Mouse (Mus musculus) forebrain, embryonic 14.5 days (tissue): ENCODE results near the gene Olfr494. TPM values are rescaled to one million over a fixed set of nuclear protein-coding genes. Genes with fewer than 3 reads are reported as not detected.

Experiments
- ATAC-seq: fragments of 200-750 bp; cut with Nextera tagmentation; 2 replicates; pipeline ENCODE4 v1.8.0; 2017; ENCODE audit warnings: mild to moderate bottlenecking, moderate library complexity
- DNase-seq: peaks from one replicate; pipeline ENCODE4 v3.0.0-alpha.2; 2015; ENCODE audit warnings: low spot score
- H3K27ac ChIP-seq: fragments of 300-500 bp; sonication (generic); 2 replicates; pipeline ENCODE4 v1.5.1; 2014; ENCODE audit warnings: low read depth, mild to moderate bottlenecking, control low read depth, low read length, moderate library complexity
- H3K27me3 ChIP-seq: fragments of 300-500 bp; sonication (generic); replicated peaks from 2 replicates; pipeline ENCODE4 v1.6.1; 2014; ENCODE audit warnings: low read length, control low read depth, mixed read lengths; ENCODE audit not compliant: control insufficient read depth, insufficient read depth
- H3K36me3 ChIP-seq: fragments of 300-500 bp; sonication (generic); 2 replicates; pipeline ENCODE4 v1.6.1; 2014; ENCODE audit warnings: low read length, control low read depth; ENCODE audit not compliant: control insufficient read depth, insufficient read depth
- H3K4me1 ChIP-seq: fragments of 300-500 bp; sonication (generic); 2 replicates; pipeline ENCODE4 v1.6.1; 2014; ENCODE audit warnings: antibody characterized with exemption, low read length, control low read depth; ENCODE audit not compliant: control insufficient read depth, insufficient read depth
- H3K4me2 ChIP-seq: fragments of 300-500 bp; sonication (generic); 2 replicates; pipeline ENCODE4 v1.6.1; 2014; ENCODE audit warnings: mild to moderate bottlenecking, control low read depth, low read length
- H3K4me3 ChIP-seq: fragments of 300-500 bp; sonication (generic); 2 replicates; pipeline ENCODE4 v1.5.1; 2014; ENCODE audit warnings: low read depth, low read length, control low read depth
- H3K9ac ChIP-seq: fragments of 300-500 bp; sonication (generic); 2 replicates; pipeline ENCODE4 v1.6.1; 2014; ENCODE audit warnings: mild to moderate bottlenecking, low read length, control low read depth, moderate library complexity
- H3K9me3 ChIP-seq: fragments of 300-500 bp; sonication (generic); replicated peaks from 2 replicates; pipeline ENCODE4 v1.6.1; 2016; ENCODE audit warnings: low read length, control low read depth, mixed read lengths; ENCODE audit not compliant: control insufficient read depth
- WGBS: fragments of 180-500 bp; shearing (Covaris S2); extraction: QIAGEN DNeasy Blood & Tissue Kit; methylation state at CpG from one replicate; pipeline ENCODE4 v1.1.7; 2014; 5-methylcytosine and 5-hydroxymethylcytosine counted together
- polyA plus RNA-seq: library from polyadenylated mRNA; unstranded; fragments of >200 nt; fragmentation: Nextera tagmentation; extraction: Ambion mirVana; gene quantifications from 2 replicates; pipeline ENCODE4 v1.2.1, GENCODE M21; 2014

The Olfr494 gene
- not detected in 2 replicates for polyA plus RNA-seq

DNA sequence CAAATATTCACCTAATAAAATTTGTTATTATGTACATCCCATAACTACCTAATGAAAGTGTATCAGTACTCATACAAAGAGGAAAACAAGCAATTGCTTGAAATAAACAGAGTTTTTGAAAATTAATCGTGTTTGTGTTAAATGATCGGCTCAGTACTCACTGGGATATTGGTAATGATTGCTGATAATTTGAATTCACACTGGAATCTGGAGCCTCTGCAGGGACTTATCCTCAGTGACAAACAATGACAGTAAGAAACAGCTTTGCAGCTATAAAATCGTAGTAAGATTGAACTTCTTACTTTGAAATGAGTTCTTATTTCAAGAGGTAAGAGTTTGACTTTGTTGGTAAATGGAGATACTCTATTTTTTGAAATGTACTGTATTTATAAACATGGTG, at the start of gene Olfr494:
TSS of gene Olfr494 (plus strand) at position 301 of the 400 bp plus-strand sequence.
- Histone ChIP-seq H3K27ac (no peak within 1 kb of the TSS), H3K36me3 (no peaks in the 10 kb centered on the region), H3K9me3 (no peaks in the 10 kb centered on the region), H3K9ac (no peak within 1 kb of the TSS), H3K27me3 (no peaks in the 10 kb centered on the region), H3K4me1 (no peaks in the 10 kb centered on the region), H3K4me3 (no peak within 1 kb of the TSS), H3K4me2 (no peak within 1 kb of the TSS)
- no peak for DNase-seq
- no peak for ATAC-seq
- WGBS: 82% methylated on average over 3 of the region's 3 CpGs

DNA sequence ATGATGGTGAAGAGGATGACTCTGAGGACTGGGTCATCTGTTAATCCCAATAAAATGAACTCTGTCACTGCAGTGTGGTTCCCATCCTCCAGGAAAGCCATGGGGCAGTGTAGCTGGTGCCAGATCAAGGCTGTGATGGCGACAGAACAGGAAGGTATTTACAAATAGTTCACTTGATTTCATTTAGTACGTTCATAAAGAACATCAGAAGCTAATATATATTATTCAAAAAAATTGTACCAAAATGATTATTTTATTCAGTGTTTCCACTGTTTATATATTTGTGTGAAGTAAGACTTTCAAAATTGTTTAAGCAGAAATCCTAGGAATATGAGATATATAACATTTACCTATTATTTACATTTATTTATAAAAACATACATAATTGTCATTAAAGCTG, 41.6 kb upstream of the Olfr494 start, which contains the start of gene Olfr492:
TSS of gene Olfr492 (minus strand) at position 101 of the 400 bp plus-strand sequence.
- no peak within 1 kb of the TSS for H3K9ac ChIP-seq
- ATAC-seq: no peak
- no peaks in the 10 kb centered on the region for H3K36me3 ChIP-seq
- no peak within 1 kb of the TSS for H3K4me3 ChIP-seq
- no peaks in the 10 kb centered on the region for H3K9me3 ChIP-seq
- no peaks in the 10 kb centered on the region for H3K4me1 ChIP-seq
- H3K27me3 ChIP-seq: no peaks in the 10 kb centered on the region
- WGBS: 83% methylated on average over 2 of the region's 2 CpGs
- no peak within 1 kb of the TSS for H3K4me2 ChIP-seq
- H3K27ac ChIP-seq: no peak within 1 kb of the TSS
- no peak for DNase-seq

DNA sequence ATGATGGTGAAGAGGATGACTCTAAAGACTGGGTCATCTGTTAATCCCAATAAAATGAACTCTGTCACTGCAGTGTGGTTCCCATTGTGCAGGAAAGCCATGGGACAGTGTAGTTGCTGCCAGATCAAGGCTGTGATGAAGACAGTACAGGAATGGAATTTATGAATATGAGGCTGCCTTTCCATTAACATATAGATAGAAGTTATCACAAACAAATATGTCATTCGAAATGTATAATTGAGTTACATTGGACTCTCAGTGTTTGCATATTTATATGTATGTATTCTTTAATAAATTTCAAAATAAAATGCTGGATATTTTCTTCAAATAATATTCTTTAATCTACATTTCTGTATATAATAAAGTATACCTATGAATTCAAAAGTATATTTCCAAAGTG, 18.3 kb upstream of the Olfr494 start, which contains the start of gene Olfr493:
TSS of gene Olfr493 (minus strand) at position 101 of the 400 bp plus-strand sequence.
- no peaks in the 10 kb centered on the region for H3K9me3 ChIP-seq
- no peak for DNase-seq
- ATAC-seq: no peak
- H3K27ac ChIP-seq: no peak within 1 kb of the TSS
- H3K4me2 ChIP-seq: no peak within 1 kb of the TSS
- H3K4me3 ChIP-seq: no peak within 1 kb of the TSS
- WGBS: 71% methylated on average over 1 of the region's 1 CpGs
- no peak within 1 kb of the TSS for H3K9ac ChIP-seq
- no peaks in the 10 kb centered on the region for H3K36me3 ChIP-seq
- no peaks in the 10 kb centered on the region for H3K4me1 ChIP-seq
- no peaks in the 10 kb centered on the region for H3K27me3 ChIP-seq

DNA sequence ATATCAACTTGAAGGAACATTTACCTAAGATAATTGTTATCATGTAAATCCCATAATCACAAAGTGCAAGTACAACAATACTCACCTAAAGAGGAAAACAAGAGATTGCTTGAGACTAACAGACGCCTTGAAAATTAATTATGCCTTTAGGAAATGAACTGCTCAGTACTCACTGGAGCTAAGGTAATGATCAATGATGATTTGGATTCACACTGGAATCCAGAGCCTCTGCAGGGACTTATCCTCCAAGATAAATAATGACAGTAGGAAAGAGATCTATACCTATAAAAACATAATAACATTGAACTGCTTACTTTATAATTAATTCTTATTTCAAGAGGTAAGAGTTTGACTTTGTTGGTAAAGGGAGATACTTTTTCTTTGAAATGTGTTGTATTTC, 27.7 kb downstream of the Olfr494 start, which contains the start of gene Olfr495:
TSS of gene Olfr495 (plus strand) at position 301 of the 400 bp plus-strand sequence.
- Histone ChIP-seq H3K9me3 (no peaks in the 10 kb centered on the region), H3K27me3 (no peaks in the 10 kb centered on the region), H3K4me1 (no peaks in the 10 kb centered on the region), H3K4me2 (no peak within 1 kb of the TSS), H3K9ac (no peak within 1 kb of the TSS), H3K36me3 (no peaks in the 10 kb centered on the region), H3K27ac (no peak within 1 kb of the TSS), H3K4me3 (no peak within 1 kb of the TSS)
- ATAC-seq (no peak), DNase-seq (no peak)
- 66% methylated on average over 1 of the region's 1 CpGs for WGBS

Other genes starting within 250 kb of the Olfr494 start
- not detected in 2 replicates for gene Olfr484, start 237.9 kb upstream of the Olfr494 start, polyA plus RNA-seq
- not detected in 2 replicates for gene Olfr485, start 205.5 kb upstream of the Olfr494 start, polyA plus RNA-seq
- gene Olfr486, start 192.6 kb upstream of the Olfr494 start, polyA plus RNA-seq: not detected in 2 replicates
- gene Olfr487, start 150.7 kb upstream of the Olfr494 start, polyA plus RNA-seq: not detected in 2 replicates
- not detected in 2 replicates for gene Olfr488, start 107.0 kb upstream of the Olfr494 start, polyA plus RNA-seq
- gene Olfr490, start 76.4 kb upstream of the Olfr494 start, polyA plus RNA-seq: not detected in 2 replicates
- not detected in 2 replicates for gene Olfr491, start 51.9 kb upstream of the Olfr494 start, polyA plus RNA-seq
- not detected in 2 replicates for gene Olfr492, start 41.7 kb upstream of the Olfr494 start, polyA plus RNA-seq
- not detected in 2 replicates for gene Olfr493, start 18.4 kb upstream of the Olfr494 start, polyA plus RNA-seq
- not detected in 2 replicates for gene Olfr495, start 27.8 kb downstream of the Olfr494 start, polyA plus RNA-seq
- gene Olfr497, start 55.1 kb downstream of the Olfr494 start, polyA plus RNA-seq: not detected in 2 replicates
- not detected in 2 replicates for gene Olfr498, start 100.0 kb downstream of the Olfr494 start, polyA plus RNA-seq
- not detected in 2 replicates for gene Olfr502, start 159.7 kb downstream of the Olfr494 start, polyA plus RNA-seq
- not detected in 2 replicates for gene Olfr503, start 179.2 kb downstream of the Olfr494 start, polyA plus RNA-seq
- gene Olfr504, start 200.5 kb downstream of the Olfr494 start, polyA plus RNA-seq: not detected in 2 replicates
- gene Olfr506, start 245.5 kb downstream of the Olfr494 start, polyA plus RNA-seq: not detected in 2 replicates